Mouse (Mus musculus): ENCODE measurements at regions not wholly inside any gene's neighbourhood (a gene's known extent, or its start where the extent isn't known, plus 50 kb on each side); places are given as distances from the start of the nearest gene placed in this dataset.

DNA sequence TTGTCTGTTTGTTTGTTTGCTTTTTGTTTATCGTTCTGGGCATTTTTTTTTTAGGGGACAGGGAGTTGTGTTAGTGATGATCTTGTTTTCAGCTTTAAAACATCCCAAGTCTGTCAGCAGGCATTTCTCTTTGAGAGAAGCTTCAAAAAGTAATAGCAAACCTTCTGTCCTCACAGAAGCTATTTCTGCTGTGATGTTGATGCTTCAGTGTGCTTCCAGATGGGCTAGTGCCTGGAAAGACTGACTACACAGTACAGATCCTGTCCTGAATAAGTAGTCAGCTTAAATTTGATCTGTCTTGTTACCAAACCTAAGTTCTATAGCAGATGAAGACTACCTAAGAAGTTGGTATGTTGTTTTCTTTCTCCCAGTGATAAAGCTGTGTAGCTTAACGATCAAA, 94.4 kb upstream of the Irak1bp1 start:
- 27% methylated on average over 2 of the region's 2 CpGs for WGBS (ENCODE audit: insufficient replicate concordance)
- H3K9ac ChIP-seq: no peak overlapping the region
- no peak overlapping the region for H3K4me3 ChIP-seq

DNA sequence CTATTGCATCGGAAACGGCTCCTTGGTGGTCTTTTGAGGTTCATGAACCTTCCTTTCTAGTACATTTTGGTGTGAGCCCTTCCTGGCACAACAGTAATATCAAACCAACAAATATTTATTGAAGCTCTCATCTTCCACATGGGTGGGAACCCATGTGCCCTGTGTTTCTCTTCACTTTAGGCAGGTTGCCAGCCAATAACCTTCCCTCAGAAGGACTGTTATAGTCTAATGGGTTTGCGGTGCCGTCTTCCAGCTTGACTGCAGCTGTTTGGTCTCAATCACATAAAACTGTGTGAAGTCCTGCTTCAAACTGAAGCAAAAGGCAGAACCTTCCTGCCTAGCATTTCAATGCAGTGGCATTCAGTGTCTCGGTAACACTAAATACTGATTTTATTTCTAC, 69.4 kb upstream of the Irak1bp1 start:
- Histone ChIP-seq H3K27ac (no peak overlapping the region), H3K4me3 (no peak overlapping the region), H3K4me2 (no peak overlapping the region), H3K9ac (no peak overlapping the region), H3K27me3 (replicated peaks) (no peaks in the 10 kb centered on the region), H3K4me1 (no peaks in the 10 kb centered on the region), H3K36me3 (no peaks in the 10 kb centered on the region), H3K9me3 (replicated peaks) (no peaks in the 10 kb centered on the region)
- WGBS (ENCODE audit: insufficient replicate concordance): 74% methylated on average over 5 of the region's 5 CpGs
- no peak for ATAC-seq

More for the DNA sequence above, 94.4 kb upstream of the Irak1bp1 start:
- Histone ChIP-seq H3K9me3 (replicated peaks) (no peaks in the 10 kb centered on the region), H3K27ac (no peak overlapping the region), H3K4me1 (no peaks in the 10 kb centered on the region), H3K36me3 (no peaks in the 10 kb centered on the region), H3K27me3 (replicated peaks) (no peaks in the 10 kb centered on the region), H3K4me2 (no peak overlapping the region)
- ATAC-seq: no peak

DNA sequence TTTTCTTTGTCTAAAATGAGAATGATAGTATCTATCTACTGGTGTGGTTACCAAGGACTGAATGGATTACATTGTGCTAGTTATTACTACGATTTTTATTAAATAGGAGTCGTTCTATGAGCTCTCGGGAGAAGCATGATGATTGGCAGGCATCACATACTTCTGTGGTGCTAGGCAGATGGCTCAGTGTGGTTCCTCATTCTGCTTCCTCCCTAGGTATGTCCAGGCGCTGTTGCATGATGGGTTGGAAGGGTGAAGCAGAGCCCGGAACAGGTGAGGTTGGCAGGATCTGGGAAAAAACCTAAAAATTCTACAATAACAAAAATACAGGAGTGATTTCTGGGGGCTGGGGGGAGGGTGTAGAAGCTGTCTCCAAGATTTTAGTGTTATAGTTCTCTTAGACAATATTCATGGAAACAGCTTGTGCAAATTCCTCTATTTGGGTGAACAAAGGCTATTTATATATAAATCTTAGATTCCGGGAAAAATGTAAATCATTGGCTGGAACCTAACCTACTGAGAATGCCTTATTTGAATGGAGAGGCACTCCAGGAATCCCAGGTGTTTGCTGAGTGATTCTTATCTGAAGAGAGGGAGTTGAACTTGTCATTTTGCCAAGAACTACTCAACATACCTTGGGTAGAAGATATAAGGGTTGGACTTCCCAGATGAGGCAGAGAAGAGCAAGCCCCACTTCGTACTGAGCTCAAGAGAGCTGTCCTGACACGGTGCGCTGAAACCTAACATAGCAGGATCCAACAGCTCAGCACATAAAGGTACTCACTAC, 68.5 kb upstream of the Irak1bp1 start:
- 69% methylated on average over 9 of the region's 9 CpGs for WGBS (ENCODE audit: insufficient replicate concordance)
- Histone ChIP-seq H3K4me1 (no peaks in the 10 kb centered on the region), H3K4me2 (no peak overlapping the region), H3K27ac (no peak overlapping the region), H3K9ac (no peak overlapping the region), H3K9me3 (replicated peaks) (no peaks in the 10 kb centered on the region), H3K27me3 (replicated peaks) (no peaks in the 10 kb centered on the region), H3K36me3 (no peaks in the 10 kb centered on the region), H3K4me3 (no peak overlapping the region)
- no peak for ATAC-seq

DNA sequence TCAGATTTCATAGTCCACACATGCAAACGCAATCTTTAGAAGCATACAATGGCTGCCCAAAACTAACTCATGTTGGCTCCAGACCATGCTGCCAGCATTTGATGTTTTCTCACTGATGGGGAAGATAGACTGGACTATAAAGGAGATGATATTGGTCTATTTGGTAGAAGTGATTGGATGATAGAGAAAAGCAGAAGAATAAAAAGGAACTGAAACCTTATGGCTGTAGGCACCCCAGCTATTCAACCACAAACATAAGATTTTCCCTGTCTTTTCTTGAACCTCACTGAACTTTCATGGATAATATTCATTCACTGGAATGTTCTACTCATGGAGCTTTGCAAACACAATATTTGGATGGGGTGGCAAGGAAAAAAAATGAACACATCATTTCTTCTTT, 65.7 kb upstream of the Irak1bp1 start:
- Histone ChIP-seq H3K4me1 (no peaks in the 10 kb centered on the region), H3K4me2 (no peak overlapping the region), H3K27ac (no peak overlapping the region), H3K4me3 (no peak overlapping the region), H3K27me3 (replicated peaks) (no peaks in the 10 kb centered on the region), H3K9ac (no peak overlapping the region), H3K36me3 (no peaks in the 10 kb centered on the region), H3K9me3 (replicated peaks) (no peaks in the 10 kb centered on the region)
- ATAC-seq: no peak
- 55% methylated on average over 1 of the region's 1 CpGs for WGBS (ENCODE audit: insufficient replicate concordance)
